Mouse (Mus musculus) forebrain, postnatal 0 days (tissue): ENCODE results near the gene Cryz. TPM values are rescaled to one million over a fixed set of nuclear protein-coding genes. Genes with fewer than 3 reads are reported as not detected.
A peak's percentile ranks its signal among the peaks of the same experiment; 100 is the strongest.

Experiments used
- ATAC-seq: fragments of 200-750 bp; cut with Nextera tagmentation; 2 replicates; pipeline ENCODE4 v1.8.0; 2017; ENCODE audit warnings: mild to moderate bottlenecking, moderate library complexity
- DNase-seq: peaks from one replicate; pipeline ENCODE4 v3.0.0-alpha.2; 2015
- H3K27ac ChIP-seq: fragments of 300-500 bp; sonication (generic); 2 replicates; pipeline ENCODE4 v1.5.1; 2014; ENCODE audit warnings: low read depth, mild to moderate bottlenecking, antibody characterized with exemption, low read length, moderate library complexity, mixed read lengths
- H3K27me3 ChIP-seq: fragments of 300-500 bp; sonication (generic); 2 replicates; pipeline ENCODE4 v1.6.1; 2014; ENCODE audit warnings: mild to moderate bottlenecking, low read length, mixed read lengths; ENCODE audit not compliant: insufficient read depth
- H3K36me3 ChIP-seq: fragments of 300-500 bp; sonication (generic); 2 replicates; pipeline ENCODE4 v1.6.1; 2014; ENCODE audit warnings: mild to moderate bottlenecking, moderate library complexity; ENCODE audit not compliant: insufficient read depth
- H3K4me1 ChIP-seq: fragments of 300-500 bp; sonication (generic); 2 replicates; pipeline ENCODE4 v1.6.1; 2014; ENCODE audit warnings: antibody characterized with exemption; ENCODE audit not compliant: insufficient read depth
- H3K4me2 ChIP-seq: fragments of 300-500 bp; sonication (generic); 2 replicates; pipeline ENCODE4 v1.6.1; 2014; ENCODE audit warnings: low read depth, mild to moderate bottlenecking, moderate library complexity
- H3K4me3 ChIP-seq: fragments of 300-500 bp; sonication (generic); 2 replicates; pipeline ENCODE4 v1.5.1; 2014; ENCODE audit warnings: low read depth, low read length, mixed read lengths
- H3K9ac ChIP-seq: fragments of 300-500 bp; sonication (generic); 2 replicates; pipeline ENCODE4 v1.6.1; 2014; ENCODE audit warnings: mild to moderate bottlenecking
- H3K9me3 ChIP-seq: fragments of 300-500 bp; sonication (generic); 2 replicates; pipeline ENCODE4 v1.6.1; 2016; ENCODE audit warnings: low read length
- CTCF ChIP-seq: sonication (generic); IDR thresholded peaks from 2 replicates; pipeline ENCODE4 v1.5.1; 2016; ENCODE audit warnings: antibody characterized with exemption, control low read depth, low read depth
- WGBS: fragments of 180-500 bp; shearing (Covaris S2); extraction: QIAGEN DNeasy Blood & Tissue Kit; methylation state at CpG from one replicate; pipeline ENCODE4 v1.1.7; 2014; 5-methylcytosine and 5-hydroxymethylcytosine counted together
- polyA plus RNA-seq: library from polyadenylated mRNA; unstranded; fragments of >200 nt; fragmentation: Nextera tagmentation; extraction: Ambion mirVana; gene quantifications from 2 replicates; pipeline ENCODE4 v1.2.1, GENCODE M21; 2015
- total RNA-seq: library from RNA; depleted of rRNA; stranded (reverse); fragments of >200 nt; gene quantifications from 2 replicates; pipeline ENCODE4 v1.2.3, GENCODE M21; 2014; rRNA removed

Gene Cryz
- 11.6 and 15.0 TPM in 2 replicates for total RNA-seq
- polyA plus RNA-seq, result 11.5 and 13.9 TPM in 2 replicates

DNA sequence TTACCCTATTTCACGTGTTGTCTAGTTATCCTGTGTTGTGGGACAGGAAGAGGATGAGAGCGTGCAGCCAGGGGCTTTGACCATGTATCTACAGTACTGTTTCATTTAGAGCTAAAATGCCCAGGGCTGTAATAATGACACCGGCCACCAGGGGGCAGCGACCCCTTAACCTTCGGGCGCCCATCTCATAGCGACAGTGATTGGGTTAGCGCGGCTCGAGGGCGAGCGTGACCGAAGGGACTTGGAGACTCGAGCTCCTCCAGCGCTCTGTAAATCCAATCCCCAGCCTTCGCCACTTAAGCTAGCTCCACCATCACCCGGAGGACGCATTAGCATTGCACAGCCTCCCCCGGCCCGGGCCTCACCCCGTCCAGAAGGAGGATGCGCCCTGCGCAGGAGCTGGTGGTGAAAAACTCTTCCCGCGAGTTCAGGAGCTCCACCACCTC is at the start of gene Cryz:
Gene Cryz, plus strand, starts transcription at position 224 of the 446 bp plus-strand sequence.
- Histone ChIP-seq H3K4me3 (peak within 1 kb of the TSS; percentile 74), H3K9me3 (no peaks in the 10 kb centered on the region), H3K27me3 (no peaks in the 10 kb centered on the region), H3K27ac (peak within 1 kb of the TSS; percentile 94), H3K4me1 (0 out of 2 replicates have a peak, but pooled peaks cover 3% of the 10 kb centered on the region), H3K9ac (peak within 1 kb of the TSS; percentile 77), H3K36me3 (peaks cover 23% of the 10 kb centered on the region), H3K4me2 (peak within 1 kb of the TSS; percentile 53)
- DNase-seq (peak; percentile 92), ATAC-seq (peak; percentile 88)
- peak; percentile 88 for TF ChIP-seq CTCF
- 0% methylated on average over 25 of the region's 25 CpGs for WGBS

DNA sequence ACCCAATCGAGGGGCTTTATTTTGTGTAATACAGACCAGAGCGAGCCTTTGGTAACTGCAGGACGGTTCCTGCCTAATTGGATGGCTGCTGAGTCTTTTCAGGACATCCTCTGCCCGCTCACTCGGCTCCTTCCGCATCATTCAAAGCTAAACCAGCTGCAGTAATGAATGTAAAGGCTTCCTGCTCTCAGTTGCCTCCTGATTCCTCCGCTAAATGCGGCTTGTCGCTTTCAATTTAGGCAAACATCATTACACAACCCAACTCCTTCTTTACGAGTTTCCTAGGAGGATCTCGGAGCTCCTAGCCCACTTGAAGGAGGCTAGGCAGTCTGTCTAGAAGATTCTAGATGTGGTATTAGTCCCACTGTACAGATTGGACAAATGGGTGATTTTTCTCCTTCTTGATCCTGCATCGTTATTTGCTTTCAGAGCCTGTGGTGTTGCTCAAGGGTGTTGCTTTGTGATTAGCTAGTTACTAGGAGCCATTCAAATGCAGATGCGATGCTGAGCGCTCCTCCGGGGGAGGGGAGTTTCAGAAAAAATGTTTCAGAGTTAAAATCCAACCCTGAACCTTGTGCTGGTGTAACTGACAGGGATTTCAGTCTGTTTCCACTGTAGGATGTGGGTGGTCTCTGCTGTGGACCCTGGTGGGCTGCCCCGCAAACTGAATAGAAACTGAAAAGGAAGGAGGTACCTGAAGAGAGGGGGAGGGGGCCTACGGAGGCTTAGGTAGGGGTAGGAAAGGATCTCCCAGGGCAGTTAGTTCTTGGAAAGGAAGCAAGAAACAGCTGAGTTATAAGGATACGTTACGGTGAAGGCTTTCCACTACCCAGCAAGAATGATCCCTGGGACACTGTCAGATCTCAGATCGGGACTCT is 48.7 kb upstream of the Cryz start:
- Histone ChIP-seq H3K9ac (no peak overlapping the region), H3K4me3 (0 out of 2 replicates have a peak overlapping the region, but pooled peaks have one; percentile 0), H3K4me1 (peaks cover 6% of the 10 kb centered on the region), H3K36me3 (no peaks in the 10 kb centered on the region), H3K27ac (no peak overlapping the region), H3K27me3 (no peaks in the 10 kb centered on the region; the same call in 1 of the 2 replicates), H3K4me2 (peak overlapping the region; percentile 14), H3K9me3 (no peaks in the 10 kb centered on the region)
- peak; percentile 62 for ATAC-seq
- DNase-seq, result peak; percentile 37
- 5% methylated on average over 20 of the region's 20 CpGs for WGBS
- no peak for TF ChIP-seq CTCF

DNA sequence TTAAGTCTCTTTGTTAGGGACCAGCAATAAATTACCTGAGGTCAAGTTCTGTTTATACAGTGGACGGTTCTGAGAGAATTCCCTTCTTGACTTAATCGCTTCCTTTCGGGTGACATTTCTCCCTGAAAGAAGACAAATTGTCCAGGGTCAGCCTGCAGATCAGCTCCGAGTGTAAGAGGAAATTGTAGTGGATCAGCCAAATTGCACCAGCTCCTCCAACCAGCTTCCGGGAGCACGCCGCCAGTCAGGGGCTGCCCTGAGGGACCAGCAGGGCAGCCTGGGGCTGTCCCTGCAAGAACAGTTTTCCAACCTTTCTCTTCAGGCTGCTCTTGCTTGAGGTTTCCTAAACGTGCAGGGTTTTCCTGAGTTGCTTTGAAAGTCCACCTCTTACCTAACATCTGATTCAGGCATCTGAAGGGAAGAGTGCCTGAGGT is 47.6 kb upstream of the Cryz start:
- WGBS, result 38% methylated on average over 8 of the region's 8 CpGs
- Histone ChIP-seq H3K4me3 (no peak overlapping the region), H3K9ac (no peak overlapping the region), H3K27me3 (no peaks in the 10 kb centered on the region; the same call in 1 of the 2 replicates), H3K4me1 (peaks cover 6% of the 10 kb centered on the region), H3K27ac (no peak overlapping the region), H3K36me3 (no peaks in the 10 kb centered on the region), H3K4me2 (no peak overlapping the region), H3K9me3 (no peaks in the 10 kb centered on the region)
- DNase-seq, result no peak
- no peak for TF ChIP-seq CTCF
- no peak for ATAC-seq

DNA sequence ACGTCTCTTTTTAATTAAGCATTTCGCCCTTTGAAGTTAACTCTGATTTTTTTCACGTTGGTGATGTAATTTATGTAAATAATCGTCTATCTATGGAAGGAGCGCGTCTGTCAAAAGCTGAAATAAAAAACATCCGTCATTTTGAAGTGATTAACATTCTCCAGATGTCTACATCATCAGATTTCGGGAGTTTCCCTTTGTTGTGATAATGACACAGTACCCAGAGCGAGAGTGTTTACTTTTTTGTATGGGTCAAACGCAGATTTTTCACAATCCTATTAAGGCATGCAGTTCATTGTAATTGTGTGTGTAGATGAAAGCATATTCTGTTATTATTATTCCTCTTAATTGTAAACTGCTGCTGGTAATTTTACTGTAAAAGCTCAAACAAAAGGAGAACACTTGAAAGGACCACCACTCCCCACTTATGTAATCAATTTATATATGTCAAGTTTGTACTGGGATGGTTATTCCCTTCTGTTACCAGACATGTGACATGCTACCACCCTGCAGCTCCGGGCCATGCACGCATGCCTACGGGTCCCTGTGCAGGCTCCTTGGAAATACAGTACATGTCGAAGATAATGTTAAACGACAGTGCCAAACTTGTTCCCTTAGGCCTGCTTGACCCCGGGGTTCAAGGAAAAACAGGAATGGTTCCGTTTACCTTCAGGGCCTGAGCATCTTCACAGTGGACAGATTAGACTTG is 46.0 kb upstream of the Cryz start:
- ATAC-seq, result no peak
- no peak overlapping the region for H3K4me2 ChIP-seq
- no peak for DNase-seq

DNA sequence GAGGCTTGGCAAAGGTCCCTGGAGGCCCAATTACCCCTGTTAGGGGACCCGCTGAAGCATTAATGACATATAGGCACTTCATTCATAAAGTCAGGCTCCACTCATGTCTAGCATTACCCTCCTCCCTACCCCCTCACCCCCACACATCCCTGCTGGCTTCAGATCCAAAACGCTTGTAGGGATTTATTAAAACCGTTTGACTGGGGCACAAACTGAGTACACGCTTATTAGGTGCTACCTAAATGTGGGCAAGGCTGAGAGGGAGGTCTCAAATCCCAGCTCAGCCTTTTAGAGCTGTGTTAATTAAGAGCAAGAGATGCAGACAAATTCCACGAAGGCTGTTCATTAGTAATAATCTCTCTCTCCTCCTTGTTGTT is 45.5 kb upstream of the Cryz start:
- H3K4me3 ChIP-seq, result no peak overlapping the region
- H3K4me1 ChIP-seq, result peaks cover 6% of the 10 kb centered on the region
- ATAC-seq, result no peak
- no peak for DNase-seq
- H3K9ac ChIP-seq, result no peak overlapping the region
- TF ChIP-seq CTCF, result no peak
- 15% methylated on average over 5 of the region's 5 CpGs for WGBS
- H3K9me3 ChIP-seq, result no peaks in the 10 kb centered on the region
- no peak overlapping the region for H3K4me2 ChIP-seq
- H3K27ac ChIP-seq, result no peak overlapping the region
- no peaks in the 10 kb centered on the region; the same call in 1 of the 2 replicates for H3K27me3 ChIP-seq
- H3K36me3 ChIP-seq, result no peaks in the 10 kb centered on the region

More for the DNA sequence above, 46.0 kb upstream of the Cryz start:
- no peak overlapping the region for H3K4me3 ChIP-seq
- WGBS, result 20% methylated on average over 17 of the region's 17 CpGs
- peaks cover 6% of the 10 kb centered on the region for H3K4me1 ChIP-seq
- no peak overlapping the region for H3K27ac ChIP-seq
- H3K27me3 ChIP-seq, result no peaks in the 10 kb centered on the region; the same call in 1 of the 2 replicates
- no peak overlapping the region for H3K9ac ChIP-seq
- no peaks in the 10 kb centered on the region for H3K36me3 ChIP-seq
- H3K9me3 ChIP-seq, result no peaks in the 10 kb centered on the region
- no peak for TF ChIP-seq CTCF

DNA sequence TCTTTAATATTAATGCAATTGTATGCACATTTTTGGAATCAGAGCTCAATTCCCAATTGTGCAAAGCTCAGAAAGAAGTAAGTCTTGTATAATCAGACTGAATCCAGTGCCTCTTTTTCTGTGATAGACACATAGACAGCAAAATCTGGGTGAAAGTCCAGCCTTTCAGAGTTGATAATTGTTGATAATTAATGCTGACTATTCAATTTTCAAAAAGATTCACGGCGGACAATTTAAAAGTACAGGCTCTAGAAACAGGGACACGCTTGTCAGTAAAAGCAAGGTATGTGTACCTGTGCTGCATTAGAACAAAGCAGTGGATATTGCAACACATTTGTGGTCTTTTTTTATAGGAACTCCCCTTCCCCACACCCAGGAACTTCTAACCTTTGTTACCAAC is 34.3 kb upstream of the Cryz start:
- DNase-seq, result no peak
- no peaks in the 10 kb centered on the region for H3K36me3 ChIP-seq
- H3K9me3 ChIP-seq, result no peaks in the 10 kb centered on the region
- H3K4me3 ChIP-seq, result no peak overlapping the region
- no peak overlapping the region for H3K4me2 ChIP-seq
- no peak for ATAC-seq
- H3K9ac ChIP-seq, result no peak overlapping the region
- WGBS, result 94% methylated on average over 3 of the region's 3 CpGs
- TF ChIP-seq CTCF, result no peak
- no peak overlapping the region for H3K27ac ChIP-seq
- H3K4me1 ChIP-seq, result no peaks in the 10 kb centered on the region
- no peaks in the 10 kb centered on the region for H3K27me3 ChIP-seq
